8 mouse cellular contexts compared by ENCODE assay signal in genomic region chr15:27997917-27998316, GRCm38 (mm10).
A peak's percentile ranks its signal among the peaks of the same experiment; 100 is the strongest.
DNase-seq lines count a peak whose midpoint lies in the region.
"Had no signal": no experiment of that assay in that cellular context is flagged by ENCODE, and none has a peak within 500 bp of the region (broad histone marks: within the 10 kb centered on the region; RNA-seq: fewer than 3 reads in every experiment).

No protein-coding gene starts in this region.

- peak; percentile 29 for DNase-seq in kidney, adult 11 months
- no peak for DNase-seq in kidney, postnatal 10 days
- DNase-seq in cerebellum, adult 11-12 months: peak; percentile 69
- peak; percentile 76 for DNase-seq in embryo, embryonic 10.5 days (ENCODE audit: low spot score)
- DNase-seq in neural tube, embryonic 10.5 days (ENCODE audit: extremely low spot score, low spot score): peak; percentile 40
- no peak for DNase-seq in thymus, postnatal 25 days
- DNase-seq in right cerebral cortex, adult 18-20 months: no peak
- DNase-seq: liver had no signal

Comparison
In these comparisons a context has a peak if more than half of its experiments do, and no peak if none do; other contexts are left out.
1. DNase-seq: peak in kidney, adult 11 months (single experiment), cerebellum, adult 11-12 months (single experiment), embryo, embryonic 10.5 days (single experiment) and neural tube, embryonic 10.5 days (single experiment); none in kidney, postnatal 10 days (single experiment), thymus, postnatal 25 days (single experiment) and right cerebral cortex, adult 18-20 months (single experiment).